Mouse (Mus musculus) MN1 (cell line): ENCODE data around the gene Tssc4.

Source experiments
- DNase-seq: peaks from one replicate; pipeline ENCODE4 v3.0.0-alpha.2; 2016; ENCODE audit warnings: low spot score

The Tssc4 gene

GRCm38 (mm10) chr7:143110803-143111202 is 41.8 kb downstream of the Tssc4 start:
- DNase-seq: no peak

- no peak for DNase-seq
Measured at GRCm38 (mm10) chr7:143111719-143112118, 42.7 kb downstream of the Tssc4 start.

GRCm38 (mm10) chr7:143112395-143112794 is 43.3 kb downstream of the Tssc4 start:
- DNase-seq: no peak

- no peak for DNase-seq
Measured at GRCm38 (mm10) chr7:143114773-143115172, 45.7 kb downstream of the Tssc4 start.

GRCm38 (mm10) chr7:143116521-143116920 is 47.5 kb downstream of the Tssc4 start:
- no peak for DNase-seq

GRCm38 (mm10) chr7:143119407-143119806 is 50.4 kb downstream of the Tssc4 start:
- no peak for DNase-seq

GRCm38 (mm10) chr7:143119826-143120225 is 50.8 kb downstream of the Tssc4 start:
- DNase-seq: no peak
